Mouse (Mus musculus) olfactory bulb, adult 2 months (tissue): Measurements from ENCODE around the gene Syt1.

Experiments
- CTCF ChIP-seq: fragments of 200-500 bp; IDR thresholded peaks from 2 replicates; pipeline ENCODE4 v1.5.1; 2012; ENCODE audit warnings: low read depth, mild to moderate bottlenecking, low read length, moderate library complexity; ENCODE audit not compliant: insufficient read depth
- POLR2A ChIP-seq: fragments of 200-500 bp; IDR thresholded peaks from 2 replicates; pipeline ENCODE4 v1.6.1; 2012; ENCODE audit warnings: mild to moderate bottlenecking, low read depth, low read length, moderate library complexity; ENCODE audit not compliant: insufficient read depth

- TF ChIP-seq POLR2A: no peak
- TF ChIP-seq CTCF: no peak
Observed at GRCm38 (mm10) chr10:108905264-108905663, 105.5 kb downstream of the Syt1 start.
